Mouse (Mus musculus) embryonic fibroblast, embryonic 13.5 days (primary cell): ENCODE data around the gene Gm12169. TPM values are rescaled to one million over a fixed set of nuclear protein-coding genes. Genes with fewer than 3 reads are reported as not detected.

ENCODE experiments used
- H3K27ac ChIP-seq: 2 replicates; pipeline ENCODE4 v1.5.1; 2012; ENCODE audit warnings: low read length, control low read depth, inconsistent platforms; ENCODE audit not compliant: insufficient read depth
- H3K4me1 ChIP-seq: 2 replicates; pipeline ENCODE4 v1.6.1; 2011; ENCODE audit warnings: low read length; ENCODE audit not compliant: control insufficient read depth, insufficient read depth
- H3K4me3 ChIP-seq: 2 replicates; pipeline ENCODE4 v1.5.1; 2011; ENCODE audit warnings: mild to moderate bottlenecking, control low read depth, low read length; ENCODE audit not compliant: insufficient read depth
- CTCF ChIP-seq: IDR thresholded peaks from 2 replicates; pipeline ENCODE4 v1.5.1; 2011; ENCODE audit warnings: mild to moderate bottlenecking, control low read depth, low read length, moderate library complexity, borderline replicate concordance; ENCODE audit not compliant: insufficient read depth
- POLR2A ChIP-seq: IDR thresholded peaks from 2 replicates; pipeline ENCODE4 v1.6.1; 2011; ENCODE audit warnings: low read depth, mild to moderate bottlenecking, control low read depth, low read length, moderate library complexity
- polyA plus RNA-seq: library from polyadenylated mRNA; stranded (reverse); fragments of >200 nt; gene quantifications from 2 replicates; pipeline ENCODE4 v1.2.4, GENCODE M21; 2011; ENCODE audit warnings: low read depth; ENCODE audit not compliant: missing spikeins, insufficient read length

Gm12169 gene
- polyA plus RNA-seq, 1 experiment, result not detected

GRCm38 (mm10) chr11:46582741-46583140 is 58.7 kb downstream of the Gm12169 start:
- H3K4me3 ChIP-seq, result no peak overlapping the region
- H3K27ac ChIP-seq, result no peak overlapping the region
- TF ChIP-seq POLR2A (no peak), CTCF (no peak)
- H3K4me1 ChIP-seq, result peaks cover 2% of the 10 kb centered on the region; the same call in 1 of the 2 replicates

Other genes starting within 250 kb of the Gm12169 start
- gene Cyfip2, start 211.4 kb upstream of the Gm12169 start, polyA plus RNA-seq, result 0.92 and 1.0 TPM in 2 replicates
- gene Itk, start 134.7 kb upstream of the Gm12169 start, polyA plus RNA-seq, result not detected in 2 replicates
- not detected in 2 replicates for gene Fam71b, start 127.7 kb upstream of the Gm12169 start, polyA plus RNA-seq
- gene Med7, start 87.3 kb upstream of the Gm12169 start, polyA plus RNA-seq, result 49.1 and 50.9 TPM in 2 replicates
- 0.44 and 1.9 TPM in 2 replicates for gene Havcr2, start 69.3 kb upstream of the Gm12169 start, polyA plus RNA-seq
- not detected in 2 replicates for gene BC053393, start 47.3 kb downstream of the Gm12169 start, polyA plus RNA-seq
- not detected in 2 replicates for gene Dppa1, start 105.0 kb downstream of the Gm12169 start, polyA plus RNA-seq
- gene Timd2, start 182.8 kb downstream of the Gm12169 start, polyA plus RNA-seq, result not detected in 2 replicates
- not detected in 2 replicates for gene Havcr1, start 210.9 kb downstream of the Gm12169 start, polyA plus RNA-seq